Mouse (Mus musculus) MEL-GATA-1-ER (cell line): ENCODE data around the gene Gm20388.

ENCODE experiments used
- DNase-seq: peaks from one replicate; pipeline ENCODE4 v3.0.0-alpha.2; 2012; ENCODE audit warnings: low read depth; ENCODE audit errors: extremely low read depth

The Gm20388 gene

GRCm38 (mm10) chr8:122028116-122028515 is 2117.5 kb downstream of the Gm20388 start:
- no peak for DNase-seq

- DNase-seq, result no peak
These were observed 2120.3 kb downstream of the Gm20388 start for GRCm38 (mm10) chr8:122030965-122031364.

- DNase-seq, result no peak
These were observed 2122.1 kb downstream of the Gm20388 start for GRCm38 (mm10) chr8:122032741-122033140.

GRCm38 (mm10) chr8:122035543-122035942 is 2124.9 kb downstream of the Gm20388 start:
- no peak for DNase-seq

GRCm38 (mm10) chr8:122036325-122036724 is 2125.7 kb downstream of the Gm20388 start:
- DNase-seq, result no peak

- no peak for DNase-seq
These were observed 2126.6 kb downstream of the Gm20388 start for GRCm38 (mm10) chr8:122037279-122037678.

- no peak for DNase-seq
These were observed 2127.4 kb downstream of the Gm20388 start for GRCm38 (mm10) chr8:122038076-122038475.

- no peak for DNase-seq
These were observed 2128.8 kb downstream of the Gm20388 start for GRCm38 (mm10) chr8:122039452-122039851.

GRCm38 (mm10) chr8:122047206-122047870 is 2136.7 kb downstream of the Gm20388 start:
- DNase-seq, result no peak

GRCm38 (mm10) chr8:122049266-122049665 is 2138.6 kb downstream of the Gm20388 start:
- DNase-seq, result no peak

GRCm38 (mm10) chr8:122049923-122050322 is 2139.3 kb downstream of the Gm20388 start:
- DNase-seq, result no peak

GRCm38 (mm10) chr8:122050620-122051019 is 2140.0 kb downstream of the Gm20388 start:
- DNase-seq, result no peak

- DNase-seq, result no peak
These were observed 2144.7 kb downstream of the Gm20388 start for GRCm38 (mm10) chr8:122055321-122055720.

GRCm38 (mm10) chr8:122056113-122056512 is 2145.5 kb downstream of the Gm20388 start:
- no peak for DNase-seq

- no peak for DNase-seq
These were observed 2146.2 kb downstream of the Gm20388 start for GRCm38 (mm10) chr8:122056882-122057281.

GRCm38 (mm10) chr8:122058510-122058909 is 2147.9 kb downstream of the Gm20388 start:
- DNase-seq, result no peak

- no peak for DNase-seq
These were observed 2148.3 kb downstream of the Gm20388 start for GRCm38 (mm10) chr8:122058951-122059350.

- no peak for DNase-seq
These were observed 2152.0 kb downstream of the Gm20388 start for GRCm38 (mm10) chr8:122062508-122063223.

GRCm38 (mm10) chr8:122064353-122064752 is 2153.7 kb downstream of the Gm20388 start:
- DNase-seq, result no peak

- no peak for DNase-seq
These were observed 2157.3 kb downstream of the Gm20388 start for GRCm38 (mm10) chr8:122067783-122068505.

- DNase-seq, result no peak
These were observed 2158.0 kb downstream of the Gm20388 start for GRCm38 (mm10) chr8:122068609-122069008.

GRCm38 (mm10) chr8:122069281-122069680 is 2158.6 kb downstream of the Gm20388 start:
- DNase-seq, result no peak
